Mouse (Mus musculus): Measurements from ENCODE around the gene Bhlhb9. TPM values are rescaled to one million over a fixed set of nuclear protein-coding genes. Genes with fewer than 3 reads are reported as not detected.
"Not testable (repeated sequence)": the region's sequence is repeated elsewhere in the genome, so short reads cannot be mapped to it uniquely, and the experiment has no call there.

Gene Bhlhb9
- polyA plus RNA-seq, 1 experiment from 2014 or later, result 115 TPM

- Histone ChIP-seq H3K27me3 (no peaks in the 10 kb centered on the region), H3K4me1 (replicated peaks) (no peaks in the 10 kb centered on the region), H3K9ac (no peak overlapping the region), H3K27ac (replicated peaks) (peak overlapping the region; percentile 77), H3K9me3 (no peaks in the 10 kb centered on the region), H3K36me3 (no peaks in the 10 kb centered on the region; the same call in 1 of the 2 replicates), H3K4me2 (peak overlapping the region; percentile 55), H3K4me3 (peak overlapping the region; percentile 60; the same call in 1 of the 2 replicates)
- 69% methylated on average over 2 of the region's 2 CpGs for WGBS
- no peak for ATAC-seq (ENCODE audit: low FRiP score, low read depth)
Measured at GRCm38 (mm10) chrX:135837896-135838295, 40.5 kb downstream of the Bhlhb9 start.

- WGBS, result 21% methylated on average over 29 of the region's 32 CpGs
- not testable (repeated sequence) for H3K36me3 ChIP-seq; H3K9me3 ChIP-seq; H3K27me3 ChIP-seq; H3K4me1 ChIP-seq (replicated peaks)
- Histone ChIP-seq H3K9ac (peak within 1 kb of the TSS; percentile 68), H3K27ac (replicated peaks) (peak within 1 kb of the TSS; percentile 77), H3K4me2 (peak within 1 kb of the TSS; percentile 55), H3K4me3 (peak within 1 kb of the TSS; percentile 60)
- ATAC-seq (ENCODE audit: low FRiP score, low read depth), result peak; percentile 95
Measured at GRCm38 (mm10) chrX:135838521-135839360, 41.3 kb downstream of the Bhlhb9 start, which contains the start of gene Gprasp2. TSS of gene Gprasp2 (plus strand) at chrX:135839034.

- H3K36me3 ChIP-seq; H3K27me3 ChIP-seq; H3K9me3 ChIP-seq; H3K4me1 ChIP-seq (replicated peaks): not testable (repeated sequence)
- Histone ChIP-seq H3K4me2 (peak overlapping the region; percentile 55), H3K9ac (peak overlapping the region; percentile 68), H3K27ac (replicated peaks) (peak overlapping the region; percentile 77), H3K4me3 (peak overlapping the region; percentile 60)
- WGBS, result 21% methylated on average over 12 of the region's 17 CpGs
- peak; percentile 31; the same call in 1 of the 2 replicates for ATAC-seq (ENCODE audit: low FRiP score, low read depth)
Measured at GRCm38 (mm10) chrX:135839397-135840391, 42.3 kb downstream of the Bhlhb9 start.

DNA sequence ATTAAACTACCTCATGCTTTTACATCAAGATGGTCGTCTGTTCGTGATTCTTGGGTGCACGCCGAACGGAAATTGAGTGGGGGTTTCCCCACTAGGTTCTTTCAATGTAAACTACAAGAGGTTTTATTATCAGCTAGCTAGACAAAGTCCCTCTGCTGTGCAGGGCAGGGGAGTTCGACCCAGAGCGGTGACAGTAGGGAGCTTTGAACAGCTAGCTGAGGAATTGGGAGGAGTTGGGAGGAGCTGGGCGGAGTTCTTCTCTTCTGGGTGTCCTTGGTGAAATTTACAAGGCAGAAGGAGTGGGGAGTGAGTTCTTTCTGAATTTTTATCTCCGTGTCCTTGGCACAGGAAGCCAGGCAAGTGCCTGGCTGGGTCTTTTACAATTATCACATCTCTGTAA, 69.4 kb downstream of the Bhlhb9 start:
- H3K4me3 ChIP-seq; H3K27ac ChIP-seq (replicated peaks); H3K9ac ChIP-seq; ATAC-seq (ENCODE audit: low FRiP score, low read depth); H3K9me3 ChIP-seq; H3K4me2 ChIP-seq; H3K4me1 ChIP-seq (replicated peaks); H3K36me3 ChIP-seq; H3K27me3 ChIP-seq: not testable (repeated sequence)
- 87% methylated on average over 9 of the region's 9 CpGs for WGBS

DNA sequence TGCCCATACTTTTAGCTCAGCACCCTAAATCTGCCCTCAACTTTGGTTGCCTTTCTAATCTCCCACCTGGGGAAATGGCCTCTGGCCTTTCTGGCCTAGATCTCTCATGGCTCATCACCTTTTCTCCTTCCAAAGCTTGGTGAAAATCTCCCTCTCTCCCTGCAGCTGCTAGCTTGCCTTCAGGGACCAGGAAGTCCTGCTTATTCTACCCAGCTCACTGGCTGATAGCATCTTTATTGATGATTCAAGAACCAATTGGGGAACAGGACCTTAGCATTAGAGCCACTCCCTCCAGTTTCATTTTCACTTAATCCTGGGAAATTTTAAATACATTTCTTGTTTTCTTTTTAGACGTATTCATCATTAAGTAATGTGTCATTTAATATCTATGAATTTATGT, 79.3 kb downstream of the Bhlhb9 start:
- H3K9ac ChIP-seq, result no peak overlapping the region
- ATAC-seq (ENCODE audit: low FRiP score, low read depth), result no peak
- 83% methylated on average over 1 of the region's 1 CpGs for WGBS
- H3K27me3 ChIP-seq, result no peaks in the 10 kb centered on the region
- no peak overlapping the region for H3K4me2 ChIP-seq
- H3K9me3 ChIP-seq, result no peaks in the 10 kb centered on the region
- no peak overlapping the region for H3K4me3 ChIP-seq
- H3K4me1 ChIP-seq (replicated peaks), result no peaks in the 10 kb centered on the region
- H3K36me3 ChIP-seq, result no peaks in the 10 kb centered on the region
- H3K27ac ChIP-seq (replicated peaks), result no peak overlapping the region

- 94% methylated on average over 1 of the region's 1 CpGs for WGBS
- ATAC-seq (ENCODE audit: low FRiP score, low read depth), result no peak
- Histone ChIP-seq H3K4me3 (no peak overlapping the region), H3K36me3 (no peaks in the 10 kb centered on the region), H3K4me1 (replicated peaks) (no peaks in the 10 kb centered on the region), H3K27ac (replicated peaks) (no peak overlapping the region), H3K9me3 (no peaks in the 10 kb centered on the region), H3K4me2 (no peak overlapping the region), H3K9ac (no peak overlapping the region), H3K27me3 (no peaks in the 10 kb centered on the region)
Measured at GRCm38 (mm10) chrX:135879626-135880025, 82.2 kb downstream of the Bhlhb9 start.

DNA sequence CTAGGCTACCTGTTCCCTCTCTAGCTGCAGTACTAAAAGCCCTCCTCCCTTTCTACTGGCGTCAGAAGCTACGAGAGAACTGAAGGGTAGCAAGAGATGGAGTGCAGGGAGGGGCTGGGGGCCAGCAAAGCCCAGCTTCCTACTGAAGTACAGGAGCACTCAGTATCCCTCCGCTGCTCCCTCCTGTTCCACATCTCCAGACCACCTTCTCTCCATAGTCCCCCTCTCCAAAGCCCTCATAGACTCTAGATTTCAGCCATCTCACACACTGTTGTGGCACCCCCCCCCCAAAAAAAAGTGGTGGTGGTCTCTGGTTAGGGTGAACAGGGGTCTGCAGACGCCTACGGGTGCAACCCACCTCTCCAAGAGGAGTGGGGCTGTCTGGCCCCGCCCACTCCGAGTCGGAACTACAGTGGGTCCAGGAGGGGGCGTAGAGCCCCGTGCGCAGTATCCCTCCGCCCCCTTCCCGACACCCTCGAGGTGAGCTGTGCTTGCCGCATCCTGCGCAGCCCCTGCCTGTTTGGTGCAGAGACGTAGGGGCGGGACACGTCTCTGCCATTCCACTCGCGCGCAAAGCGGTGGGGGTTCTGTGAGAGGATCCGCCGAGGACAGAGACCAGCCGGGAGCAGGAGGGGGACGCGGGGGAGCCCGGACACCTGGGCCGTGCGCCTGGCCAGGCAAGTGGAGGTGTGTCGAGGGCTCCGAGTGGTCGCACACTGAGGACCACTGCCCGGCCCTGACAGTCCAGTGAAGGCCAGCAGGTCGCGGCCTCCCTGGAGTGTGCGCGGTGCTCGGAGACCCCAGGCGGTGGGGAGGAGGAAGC, 88.2 kb downstream of the Bhlhb9 start:
- peak overlapping the region; percentile 74 for H3K9ac ChIP-seq
- H3K4me3 ChIP-seq, result peak overlapping the region; percentile 66
- 24% methylated on average over 33 of the region's 41 CpGs for WGBS
- H3K36me3 ChIP-seq, result peaks cover 12% of the 10 kb centered on the region; the same call in 1 of the 2 replicates
- H3K9me3 ChIP-seq, result no peaks in the 10 kb centered on the region
- H3K27ac ChIP-seq (replicated peaks), result peak overlapping the region; percentile 93
- H3K27me3 ChIP-seq, result no peaks in the 10 kb centered on the region
- peak overlapping the region; percentile 57 for H3K4me2 ChIP-seq
- peaks cover 7% of the 10 kb centered on the region for H3K4me1 ChIP-seq (replicated peaks)
- ATAC-seq (ENCODE audit: low FRiP score, low read depth), result peak; percentile 99

GRCm38 (mm10) chrX:135886234-135886585, 88.8 kb downstream of the Bhlhb9 start:
- H3K36me3 ChIP-seq, result peaks cover 12% of the 10 kb centered on the region; the same call in 1 of the 2 replicates
- peak overlapping the region; percentile 74 for H3K9ac ChIP-seq
- no peaks in the 10 kb centered on the region for H3K27me3 ChIP-seq
- peak overlapping the region; percentile 66 for H3K4me3 ChIP-seq
- H3K27ac ChIP-seq (replicated peaks), result peak overlapping the region; percentile 93
- no peak; the same call in 1 of the 2 replicates for ATAC-seq (ENCODE audit: low FRiP score, low read depth)
- WGBS, result 21% methylated on average over 10 of the region's 11 CpGs
- peaks cover 7% of the 10 kb centered on the region for H3K4me1 ChIP-seq (replicated peaks)
- peak overlapping the region; percentile 57 for H3K4me2 ChIP-seq
- no peaks in the 10 kb centered on the region for H3K9me3 ChIP-seq

DNA sequence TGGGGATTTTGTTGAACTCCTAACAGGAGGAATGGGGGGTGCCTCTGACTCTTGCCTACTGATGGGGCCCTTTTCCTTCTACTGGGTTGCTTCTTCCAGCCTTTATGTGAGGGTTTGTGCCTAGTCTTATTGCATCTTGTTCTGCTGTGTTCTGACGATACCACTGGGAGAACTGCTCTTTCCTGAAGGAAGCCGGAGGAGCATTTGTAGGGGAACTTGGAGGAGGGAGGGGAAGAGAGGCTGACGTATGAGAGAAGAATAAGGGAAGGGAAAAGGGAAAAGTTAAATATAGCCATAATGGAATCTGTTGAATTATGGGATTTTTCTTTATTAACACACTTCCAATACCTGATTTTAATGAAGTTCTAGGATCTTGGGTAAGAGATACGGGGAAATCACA, 119.2 kb downstream of the Bhlhb9 start:
- Histone ChIP-seq H3K9me3 (no peaks in the 10 kb centered on the region), H3K9ac (no peak overlapping the region), H3K27ac (replicated peaks) (peak overlapping the region; percentile 65), H3K27me3 (no peaks in the 10 kb centered on the region), H3K4me3 (no peak overlapping the region), H3K4me2 (no peak overlapping the region), H3K4me1 (replicated peaks) (no peaks in the 10 kb centered on the region), H3K36me3 (no peaks in the 10 kb centered on the region)
- WGBS, result 70% methylated on average over 4 of the region's 4 CpGs
- ATAC-seq (ENCODE audit: low FRiP score, low read depth), result no peak

- no peaks in the 10 kb centered on the region for H3K9me3 ChIP-seq
- no peak overlapping the region for H3K4me3 ChIP-seq
- no peak overlapping the region for H3K4me2 ChIP-seq
- H3K4me1 ChIP-seq (replicated peaks), result no peaks in the 10 kb centered on the region
- no peak; the same call in 1 of the 2 replicates for ATAC-seq (ENCODE audit: low FRiP score, low read depth)
- H3K27ac ChIP-seq (replicated peaks), result 0 out of 2 replicates have a peak overlapping the region, but pooled peaks have one; percentile 15
- no peaks in the 10 kb centered on the region for H3K27me3 ChIP-seq
- H3K36me3 ChIP-seq, result no peaks in the 10 kb centered on the region
- H3K9ac ChIP-seq, result no peak overlapping the region
- 31% methylated on average over 1 of the region's 1 CpGs for WGBS
Measured at GRCm38 (mm10) chrX:135917116-135917515, 119.7 kb downstream of the Bhlhb9 start.

DNA sequence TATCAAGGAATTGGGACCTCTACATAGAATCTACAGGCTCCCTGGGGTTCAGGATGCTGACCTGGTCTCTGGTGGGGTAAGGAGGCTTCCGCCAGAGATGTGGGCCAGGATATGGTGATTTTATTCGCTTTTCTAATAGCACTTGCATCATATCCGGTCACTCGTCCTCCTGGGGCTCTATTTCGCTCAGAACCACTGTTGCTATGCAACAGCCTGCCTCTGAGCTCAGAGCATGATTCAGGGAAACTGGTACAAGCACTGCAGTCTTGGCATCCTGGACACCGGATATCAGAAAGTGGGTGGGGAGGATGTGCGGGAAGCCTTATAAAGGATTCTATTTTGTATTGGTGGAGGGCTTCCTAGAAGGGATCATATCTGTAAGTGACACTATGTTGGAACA, 124.8 kb downstream of the Bhlhb9 start:
- Histone ChIP-seq H3K4me3 (no peak overlapping the region), H3K36me3 (no peaks in the 10 kb centered on the region), H3K4me1 (replicated peaks) (no peaks in the 10 kb centered on the region), H3K4me2 (no peak overlapping the region), H3K9ac (no peak overlapping the region), H3K27me3 (no peaks in the 10 kb centered on the region), H3K9me3 (no peaks in the 10 kb centered on the region), H3K27ac (replicated peaks) (peak overlapping the region; percentile 64; the same call in 1 of the 2 replicates)
- peak; percentile 51; the same call in 1 of the 2 replicates for ATAC-seq (ENCODE audit: low FRiP score, low read depth)
- 63% methylated on average over 7 of the region's 7 CpGs for WGBS
